Mouse (Mus musculus) kidney, embryonic 15.5 days (tissue): Measurements from ENCODE around the gene Zbtb9. TPM values are rescaled to one million over a fixed set of nuclear protein-coding genes. Genes with fewer than 3 reads are reported as not detected.

Source experiments
- ATAC-seq: fragments of 200-750 bp; cut with Nextera tagmentation; replicated peaks from 2 replicates; pipeline ENCODE4 v1.8.0; 2017; ENCODE audit warnings: moderate TSS enrichment; ENCODE audit not compliant: low FRiP score
- H3K27ac ChIP-seq: fragments of 300-500 bp; sonication (generic); 2 replicates; pipeline ENCODE4 v1.5.1; 2015; ENCODE audit warnings: mild to moderate bottlenecking, inconsistent platforms
- H3K27me3 ChIP-seq: fragments of 300-500 bp; sonication (generic); 2 replicates; pipeline ENCODE4 v1.6.1; 2015; ENCODE audit warnings: inconsistent platforms
- H3K36me3 ChIP-seq: fragments of 300-500 bp; sonication (generic); 2 replicates; pipeline ENCODE4 v1.6.1; 2015; ENCODE audit warnings: inconsistent platforms
- H3K4me1 ChIP-seq: fragments of 300-500 bp; sonication (generic); 2 replicates; pipeline ENCODE4 v1.6.1; 2015; ENCODE audit warnings: inconsistent platforms
- H3K4me2 ChIP-seq: fragments of 300-500 bp; sonication (generic); 2 replicates; pipeline ENCODE4 v1.6.1; 2015; ENCODE audit warnings: moderate library complexity, mild to moderate bottlenecking, inconsistent platforms
- H3K4me3 ChIP-seq: fragments of 300-500 bp; sonication (generic); replicated peaks from 2 replicates; pipeline ENCODE4 v1.5.1; 2015; ENCODE audit warnings: mild to moderate bottlenecking, inconsistent platforms
- H3K9ac ChIP-seq: fragments of 300-500 bp; sonication (generic); 2 replicates; pipeline ENCODE4 v1.6.1; 2015; ENCODE audit warnings: mild to moderate bottlenecking, inconsistent platforms
- H3K9me3 ChIP-seq: fragments of 300-500 bp; sonication (generic); replicated peaks from 2 replicates; pipeline ENCODE4 v1.6.1; 2016; ENCODE audit warnings: inconsistent platforms
- WGBS: fragments of 180-500 bp; shearing (Covaris S2); methylation state at CpG from one replicate; pipeline ENCODE4 v1.1.7; 2015; ENCODE audit warnings: mixed read lengths; 5-methylcytosine and 5-hydroxymethylcytosine counted together
- polyA plus RNA-seq: library from polyadenylated mRNA; unstranded; fragments of >200 nt; fragmentation: Nextera tagmentation; extraction: Ambion mirVana; gene quantifications from 2 replicates; pipeline ENCODE4 v1.2.1, GENCODE M21; 2015

Zbtb9 gene
- polyA plus RNA-seq, 1 experiment from 2014 or later, result 18.4 TPM

DNA sequence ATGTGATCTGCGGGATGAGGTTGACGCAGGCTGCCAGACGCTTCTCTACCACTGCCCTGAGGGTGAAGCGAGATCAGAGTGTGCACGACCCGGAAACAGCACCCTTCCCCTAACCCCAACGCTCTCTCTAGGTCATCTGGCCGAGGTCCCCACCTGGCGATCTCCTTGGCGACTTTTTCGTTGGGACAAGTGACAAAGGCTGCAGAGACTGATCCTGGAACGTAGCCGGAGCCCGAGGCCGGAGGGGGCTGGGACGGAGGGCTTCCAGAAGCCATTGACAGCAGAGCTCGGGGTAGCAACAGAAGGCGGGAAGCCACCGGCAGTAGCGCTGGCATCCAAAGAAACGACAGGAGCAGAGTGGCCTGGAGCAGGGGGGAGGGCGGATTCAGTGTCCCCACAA is 34.2 kb upstream of the Zbtb9 start:
- ATAC-seq, result no peak
- Histone ChIP-seq H3K36me3 (peaks cover 34% of the 10 kb centered on the region), H3K9ac (peak overlapping the region; percentile 80), H3K27ac (peak overlapping the region; percentile 95), H3K9me3 (no peaks in the 10 kb centered on the region), H3K27me3 (no peaks in the 10 kb centered on the region), H3K4me1 (peaks cover 59% of the 10 kb centered on the region), H3K4me3 (peak overlapping the region; percentile 71), H3K4me2 (peak overlapping the region; percentile 98)
- under 1% methylated on average over 22 of the region's 22 CpGs for WGBS

DNA sequence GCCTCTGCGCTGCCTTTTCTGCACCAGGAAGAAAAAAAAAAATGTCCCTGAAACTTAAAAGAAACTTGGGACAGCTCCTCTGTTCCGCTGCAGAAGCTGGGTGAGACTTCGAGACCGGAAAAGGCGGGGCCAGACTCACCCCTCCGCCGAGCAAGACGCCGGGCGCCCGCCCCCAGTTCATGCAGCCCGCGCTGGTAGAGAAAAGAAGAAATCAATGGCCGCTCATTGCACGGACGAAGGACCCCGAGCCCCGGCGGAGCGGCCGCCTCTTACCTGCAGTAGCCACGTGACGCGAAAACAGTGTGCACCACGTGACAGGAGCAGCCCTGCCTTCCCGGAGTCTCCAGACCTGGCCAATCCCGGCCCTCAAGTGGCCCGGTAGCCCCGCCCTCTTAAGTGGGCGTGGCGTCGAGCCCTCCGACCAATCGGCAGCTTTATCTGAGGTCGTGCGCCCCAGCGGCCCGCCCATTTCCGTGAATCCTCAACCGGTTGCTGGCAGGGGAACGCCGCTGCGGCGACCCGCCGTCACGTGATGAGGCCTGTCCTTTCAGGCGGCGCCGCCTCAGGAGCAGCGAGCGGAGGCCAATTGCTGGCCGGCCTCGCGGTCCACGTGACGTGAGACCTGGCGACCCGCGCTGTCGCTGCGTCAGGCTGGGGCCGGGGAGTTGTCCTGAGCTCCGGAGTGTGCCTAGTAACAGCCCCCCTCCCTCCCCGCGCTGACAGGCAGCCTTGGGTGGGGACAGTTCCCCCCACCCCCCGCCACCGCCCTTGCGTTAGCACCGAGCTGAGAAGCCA is 33.6 kb upstream of the Zbtb9 start, which contains the start of gene Cuta:
Gene Cuta, minus strand, starts transcription at position 392 of the 795 bp plus-strand sequence.
- Histone ChIP-seq H3K4me3 (peak within 1 kb of the TSS; percentile 71), H3K27me3 (no peaks in the 10 kb centered on the region), H3K9ac (peak within 1 kb of the TSS; percentile 80), H3K36me3 (peaks cover 32% of the 10 kb centered on the region), H3K4me1 (peaks cover 52% of the 10 kb centered on the region), H3K9me3 (no peaks in the 10 kb centered on the region), H3K27ac (peak within 1 kb of the TSS; percentile 96), H3K4me2 (peak within 1 kb of the TSS; percentile 98)
- under 1% methylated on average over 70 of the region's 70 CpGs for WGBS
- ATAC-seq, result peak; percentile 94

DNA sequence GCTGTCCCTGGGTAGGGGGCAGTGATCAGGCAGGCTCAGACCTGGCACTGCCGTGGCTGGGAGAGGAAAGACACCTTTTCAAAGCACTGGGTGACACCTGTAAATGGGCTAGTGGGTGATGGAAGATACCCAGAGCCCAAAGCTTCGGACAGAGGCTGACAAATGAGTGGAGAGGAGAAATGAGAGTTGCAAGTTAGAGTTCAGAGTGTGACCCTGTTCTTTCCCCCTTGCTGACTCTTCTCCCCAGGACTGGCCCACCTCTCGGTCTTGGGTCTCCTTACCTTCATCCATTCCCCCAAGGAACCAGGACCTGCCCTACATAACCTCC is 33.0 kb upstream of the Zbtb9 start:
- ATAC-seq, result peak; percentile 2; the same call in 1 of the 2 replicates
- H3K36me3 ChIP-seq, result peaks cover 26% of the 10 kb centered on the region

GRCm38 (mm10) chr17:26941031-26941789 is 31.8 kb upstream of the Zbtb9 start, which contains the start of gene Syngap1:
TSS of gene Syngap1 (plus strand) at chr17:26941253.
- no peaks in the 10 kb centered on the region for H3K9me3 ChIP-seq
- H3K36me3 ChIP-seq, result peaks cover 14% of the 10 kb centered on the region
- H3K27me3 ChIP-seq, result no peaks in the 10 kb centered on the region
- H3K9ac ChIP-seq, result peak within 1 kb of the TSS; percentile 55
- peaks cover 60% of the 10 kb centered on the region for H3K4me1 ChIP-seq
- under 1% methylated on average over 21 of the region's 24 CpGs for WGBS
- H3K4me3 ChIP-seq, result peak within 1 kb of the TSS; percentile 71
- peak within 1 kb of the TSS; percentile 98 for H3K4me2 ChIP-seq
- no peak for ATAC-seq
- H3K27ac ChIP-seq, result peak within 1 kb of the TSS; percentile 96

More for the DNA sequence above, 33.0 kb upstream of the Zbtb9 start:
- peak overlapping the region; percentile 71 for H3K4me3 ChIP-seq
- WGBS, result 4% methylated on average over 3 of the region's 3 CpGs
- H3K4me2 ChIP-seq, result peak overlapping the region; percentile 98
- no peaks in the 10 kb centered on the region for H3K9me3 ChIP-seq
- peaks cover 50% of the 10 kb centered on the region for H3K4me1 ChIP-seq
- peak overlapping the region; percentile 55 for H3K9ac ChIP-seq
- no peaks in the 10 kb centered on the region for H3K27me3 ChIP-seq
- peak overlapping the region; percentile 96 for H3K27ac ChIP-seq

DNA sequence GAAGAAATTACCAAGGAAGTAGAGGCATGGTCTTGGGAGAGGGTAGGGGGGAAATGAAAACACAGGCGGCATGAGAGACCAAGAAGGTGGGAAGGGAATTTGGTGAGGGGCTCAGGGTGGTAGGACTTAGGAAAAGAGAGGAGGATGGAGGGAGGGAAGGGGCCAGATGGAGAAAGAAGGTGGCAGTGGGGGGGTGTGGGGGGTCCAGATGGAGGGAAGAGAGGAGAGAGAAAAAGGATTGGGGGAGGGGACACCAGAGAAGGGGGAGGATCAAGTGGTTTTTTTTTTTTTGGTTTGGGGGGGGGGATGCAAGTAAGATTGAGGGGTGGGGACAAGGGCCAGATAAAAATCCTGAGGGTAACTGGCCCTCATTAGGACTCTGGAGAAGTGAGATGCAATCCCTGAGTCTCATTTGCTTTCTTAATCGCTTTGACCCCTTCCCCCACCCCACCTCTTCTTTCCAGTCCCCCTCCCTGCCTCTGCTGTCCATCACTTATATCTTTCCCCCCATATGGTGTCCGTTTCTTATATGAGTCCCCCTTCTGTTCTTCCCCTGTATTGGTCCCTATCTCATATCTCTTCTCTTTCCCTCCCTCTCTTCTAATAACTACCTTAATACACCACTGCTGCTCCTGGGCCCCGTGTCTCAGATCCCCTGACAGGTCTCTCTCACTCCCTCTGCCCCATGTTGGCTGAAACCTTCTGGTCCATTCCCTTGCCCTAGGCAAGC is 31.0 kb upstream of the Zbtb9 start:
- Histone ChIP-seq H3K36me3 (peaks cover 6% of the 10 kb centered on the region), H3K9me3 (no peaks in the 10 kb centered on the region), H3K27ac (peak overlapping the region; percentile 96), H3K9ac (peak overlapping the region; percentile 50), H3K4me1 (peaks cover 63% of the 10 kb centered on the region), H3K4me2 (peak overlapping the region; percentile 69), H3K4me3 (peak overlapping the region; percentile 49), H3K27me3 (no peaks in the 10 kb centered on the region)
- no peak for ATAC-seq
- WGBS, result 20% methylated on average over 4 of the region's 4 CpGs

- ATAC-seq, result no peak
Observed at GRCm38 (mm10) chr17:26945824-26946495, 27.0 kb upstream of the Zbtb9 start.

DNA sequence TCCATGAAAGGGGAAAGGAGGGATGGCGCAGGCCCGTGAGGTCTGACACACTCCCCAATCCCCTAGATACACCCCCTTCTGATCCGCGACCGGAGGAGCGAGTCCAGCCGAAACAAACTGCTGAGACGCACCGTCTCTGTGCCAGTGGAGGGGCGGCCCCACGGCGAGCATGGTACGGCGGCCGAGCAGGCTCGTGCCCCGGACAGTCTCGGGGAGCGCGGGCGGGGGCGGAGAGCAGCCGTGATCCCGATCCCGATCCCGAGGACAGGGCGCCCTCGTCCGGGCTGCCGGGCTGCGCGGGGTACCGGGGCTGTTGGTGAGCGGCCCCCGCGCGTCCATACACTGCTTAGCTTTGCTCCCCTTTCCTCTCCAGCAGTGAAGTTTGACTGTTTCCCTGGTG is 26.4 kb upstream of the Zbtb9 start:
- H3K36me3 ChIP-seq, result no peaks in the 10 kb centered on the region
- H3K9ac ChIP-seq, result peak overlapping the region; percentile 51
- H3K27me3 ChIP-seq, result no peaks in the 10 kb centered on the region
- peak overlapping the region; percentile 42 for H3K4me3 ChIP-seq
- peak; percentile 37 for ATAC-seq
- under 1% methylated on average over 37 of the region's 37 CpGs for WGBS
- H3K9me3 ChIP-seq, result no peaks in the 10 kb centered on the region
- H3K4me1 ChIP-seq, result peaks cover 71% of the 10 kb centered on the region
- H3K27ac ChIP-seq, result peak overlapping the region; percentile 74
- peak overlapping the region; percentile 65 for H3K4me2 ChIP-seq

More at GRCm38 (mm10) chr17:26945824-26946495, 27.0 kb upstream of the Zbtb9 start:
- peak overlapping the region; percentile 65 for H3K4me2 ChIP-seq
- 24% methylated on average over 13 of the region's 13 CpGs for WGBS
- peaks cover 69% of the 10 kb centered on the region for H3K4me1 ChIP-seq
- peak overlapping the region; percentile 74 for H3K27ac ChIP-seq
- no peaks in the 10 kb centered on the region for H3K9me3 ChIP-seq
- no peaks in the 10 kb centered on the region for H3K27me3 ChIP-seq
- H3K9ac ChIP-seq, result peak overlapping the region; percentile 51
- no peaks in the 10 kb centered on the region for H3K36me3 ChIP-seq
- peak overlapping the region; percentile 42 for H3K4me3 ChIP-seq

GRCm38 (mm10) chr17:26947231-26948100 is 25.5 kb upstream of the Zbtb9 start:
- Histone ChIP-seq H3K27ac (peak overlapping the region; percentile 74), H3K4me2 (peak overlapping the region; percentile 65), H3K9ac (no peak overlapping the region), H3K36me3 (no peaks in the 10 kb centered on the region), H3K4me1 (peaks cover 71% of the 10 kb centered on the region), H3K4me3 (peak overlapping the region; percentile 42), H3K27me3 (no peaks in the 10 kb centered on the region), H3K9me3 (no peaks in the 10 kb centered on the region)
- 58% methylated on average over 12 of the region's 12 CpGs for WGBS
- ATAC-seq, result no peak

- H3K4me2 ChIP-seq, result peak overlapping the region; percentile 99
- H3K36me3 ChIP-seq, result peaks cover 4% of the 10 kb centered on the region; the same call in 1 of the 2 replicates
- H3K4me3 ChIP-seq, result peak overlapping the region; percentile 77
- WGBS, result 1% methylated on average over 39 of the region's 87 CpGs
- H3K4me1 ChIP-seq, result peaks cover 79% of the 10 kb centered on the region
- H3K27ac ChIP-seq, result peak overlapping the region; percentile 82
- no peak for ATAC-seq
- no peaks in the 10 kb centered on the region for H3K27me3 ChIP-seq
- no peaks in the 10 kb centered on the region for H3K9me3 ChIP-seq
- H3K9ac ChIP-seq, result peak overlapping the region; percentile 72
Observed at GRCm38 (mm10) chr17:26948316-26949050, 24.5 kb upstream of the Zbtb9 start.

GRCm38 (mm10) chr17:26949051-26949577 is 23.9 kb upstream of the Zbtb9 start:
- Histone ChIP-seq H3K4me1 (peaks cover 86% of the 10 kb centered on the region), H3K4me3 (peak overlapping the region; percentile 77), H3K27ac (peak overlapping the region; percentile 82), H3K9ac (peak overlapping the region; percentile 72), H3K27me3 (no peaks in the 10 kb centered on the region), H3K4me2 (peak overlapping the region; percentile 99), H3K36me3 (peaks cover 4% of the 10 kb centered on the region; the same call in 1 of the 2 replicates), H3K9me3 (no peaks in the 10 kb centered on the region)
- ATAC-seq, result peak; percentile 8
- WGBS, result 11% methylated on average over 9 of the region's 14 CpGs
